8 mouse cellular contexts compared by ENCODE assay signal in genomic region chr9:72833992-72834696, GRCm38 (mm10). TPM values are rescaled to one million over a fixed set of nuclear protein-coding genes. Genes with fewer than 3 reads are reported as not detected.
A peak's percentile ranks its signal among the peaks of the same experiment; 100 is the strongest.
DNase-seq lines count a peak whose midpoint lies in the region; ATAC-seq and TF ChIP-seq lines count a peak whose summit lies in the region.
"Had no signal": no experiment of that assay in that cellular context is flagged by ENCODE, and none has a peak within 500 bp of the region (broad histone marks: within the 10 kb centered on the region; RNA-seq: fewer than 3 reads in every experiment).

No protein-coding gene starts in this region.

- H3K4me1 ChIP-seq in kidney, adult 2 months (ENCODE audit: control insufficient read depth, insufficient read depth, low read length) = no peaks in the 10 kb centered on the region
- H3K4me1 ChIP-seq in neural tube, embryonic 12.5 days = peaks cover 29% of the 10 kb centered on the region
- peaks cover 5% of the 10 kb centered on the region for H3K4me1 ChIP-seq in hindbrain, embryonic 11.5 days (replicated peaks; ENCODE audit: control insufficient read depth, insufficient read depth, low read length)
- H3K4me1 ChIP-seq in neural tube, embryonic 13.5 days (replicated peaks) = peaks cover 27% of the 10 kb centered on the region

- no peaks in the 10 kb centered on the region for H3K27me3 ChIP-seq in kidney, adult 2 months (replicated peaks; ENCODE audit: control insufficient read depth, insufficient read depth, low read length)
- no peaks in the 10 kb centered on the region for H3K27me3 ChIP-seq in neural tube, embryonic 12.5 days (replicated peaks)
- H3K27me3 ChIP-seq in hindbrain, embryonic 11.5 days (ENCODE audit: control insufficient read depth, insufficient read depth, low read length) = no peaks in the 10 kb centered on the region
- no peaks in the 10 kb centered on the region for H3K27me3 ChIP-seq in neural tube, embryonic 13.5 days

- TF ChIP-seq POLR2A in kidney, adult 2 months (IDR thresholded peaks at IDR 0.05; ENCODE audit: low read depth, low read length) = no peak

- H3K9ac ChIP-seq in neural tube, embryonic 12.5 days = no peak overlapping the region
- no peak overlapping the region for H3K9ac ChIP-seq in hindbrain, embryonic 11.5 days (ENCODE audit: low read depth, low read length)
- 0 out of 2 replicates have a peak overlapping the region, but pooled peaks have one; percentile 26 for H3K9ac ChIP-seq in neural tube, embryonic 13.5 days

- H3K4me3 ChIP-seq in kidney, adult 2 months (ENCODE audit: insufficient read depth, low read depth, low read length) = no peak overlapping the region
- no peak overlapping the region for H3K4me3 ChIP-seq in neural tube, embryonic 12.5 days
- no peak overlapping the region for H3K4me3 ChIP-seq in hindbrain, embryonic 11.5 days (ENCODE audit: low read depth, low read length)
- H3K4me3 ChIP-seq in neural tube, embryonic 13.5 days = no peak overlapping the region

- H3K9me3 ChIP-seq in neural tube, embryonic 12.5 days = no peaks in the 10 kb centered on the region
- no peaks in the 10 kb centered on the region for H3K9me3 ChIP-seq in hindbrain, embryonic 11.5 days (ENCODE audit: control insufficient read depth, low read length)
- H3K9me3 ChIP-seq in neural tube, embryonic 13.5 days = no peaks in the 10 kb centered on the region

- peak overlapping the region; percentile 5; the same call in 1 of the 2 replicates for H3K4me2 ChIP-seq in neural tube, embryonic 12.5 days (replicated peaks)
- H3K4me2 ChIP-seq in hindbrain, embryonic 11.5 days (replicated peaks; ENCODE audit: low read depth, low read length) = no peak overlapping the region
- H3K4me2 ChIP-seq in neural tube, embryonic 13.5 days = no peak overlapping the region

- peak; percentile 15 for DNase-seq in kidney, adult 2 months
- DNase-seq in kidney, postnatal 14 days = no peak
- no peak for DNase-seq in neural tube, embryonic 10.5 days (ENCODE audit: extremely low spot score, low spot score)
- peak; percentile 62 for DNase-seq in hindbrain, embryonic 11.5 days (ENCODE audit: low spot score)

- H3K27ac ChIP-seq in kidney, adult 2 months (ENCODE audit: insufficient read depth, low read depth, low read length) = no peak overlapping the region
- H3K27ac ChIP-seq in neural tube, embryonic 12.5 days = no peak overlapping the region
- H3K27ac ChIP-seq in hindbrain, embryonic 11.5 days (ENCODE audit: low read depth, low read length) = peak overlapping the region; percentile 74
- H3K27ac ChIP-seq in neural tube, embryonic 13.5 days (replicated peaks) = peak overlapping the region; percentile 46; the same call in 1 of the 2 replicates

- TF ChIP-seq CTCF in kidney, adult 2 months (conservative IDR thresholded peaks at IDR 0.05; ENCODE audit: insufficient read depth, insufficient read length, low read depth, low read length) = no peak

- 57% methylated on average over 10 of the region's 10 CpGs for WGBS in kidney, adult 2 months
- WGBS in neural tube, embryonic 12.5 days = 17% methylated on average over 10 of the region's 10 CpGs
- WGBS in hindbrain, embryonic 11.5 days = 22% methylated on average over 10 of the region's 10 CpGs
- 6% methylated on average over 10 of the region's 10 CpGs for WGBS in neural tube, embryonic 13.5 days

- ATAC-seq in neural tube, embryonic 12.5 days (ENCODE audit: low FRiP score, low read depth) = peak; percentile 56; the same call in 1 of the 2 replicates
- peak; percentile 73 for ATAC-seq in hindbrain, embryonic 11.5 days (ENCODE audit: low FRiP score)
- ATAC-seq in neural tube, embryonic 13.5 days (ENCODE audit: low read depth) = 0 out of 2 replicates have a peak, but pooled peaks have one; percentile 36
- no peak for ATAC-seq in erythroid progenitor cell, adult 5-6 weeks (replicated peaks; ENCODE audit: low FRiP score, poor library complexity, severe bottlenecking)

- no peaks in the 10 kb centered on the region for H3K36me3 ChIP-seq in kidney, adult 2 months (ENCODE audit: control insufficient read depth, insufficient read depth, low read length)
- H3K36me3 ChIP-seq in neural tube, embryonic 12.5 days = no peaks in the 10 kb centered on the region
- no peaks in the 10 kb centered on the region for H3K36me3 ChIP-seq in hindbrain, embryonic 11.5 days (ENCODE audit: control insufficient read depth, insufficient read depth, low read length)
- no peaks in the 10 kb centered on the region for H3K36me3 ChIP-seq in neural tube, embryonic 13.5 days

RNA-seq across cellular contexts. Expression of gene Prtg, which starts 27.5 kb away (rescaled TPM):
- 0.06 and 0.15 TPM in 2 replicates for polyA plus RNA-seq in kidney, adult 2 months (2012; rRNA removed)
- 1.2 and 1.5 TPM in 2 replicates for polyA plus RNA-seq in neural tube, embryonic 12.5 days (2016; fragmentation: Nextera tagmentation; extraction: Ambion mirVana)
- polyA plus RNA-seq in hindbrain, embryonic 11.5 days (2014; fragmentation: Nextera tagmentation; extraction: Ambion mirVana) = 4.7 and 5.4 TPM in 2 replicates
- 0.51 and 0.52 TPM in 2 replicates for polyA plus RNA-seq in neural tube, embryonic 13.5 days (2015; fragmentation: Nextera tagmentation; extraction: Ambion mirVana)
- total RNA-seq in erythroid progenitor cell, adult 5-6 weeks (2015; ENCODE audit: low replicate concordance) = not detected in 2 replicates
- total RNA-seq in erythroid progenitor cell, adult 5-6 weeks (2017; ENCODE audit: low replicate concordance) = not detected in 2 replicates
- total RNA-seq: neutrophil, adult 5-6 weeks had no signal

Comparison
In these comparisons a context has a peak if more than half of its experiments do, and no peak if none do; other contexts are left out.
1. DNase-seq: peak in kidney, adult 2 months (single experiment) and hindbrain, embryonic 11.5 days (single experiment); none in kidney, postnatal 14 days (single experiment) and neural tube, embryonic 10.5 days (single experiment).
2. H3K27ac ChIP-seq: peak in hindbrain, embryonic 11.5 days (single experiment) and neural tube, embryonic 13.5 days (single experiment); none in kidney, adult 2 months (single experiment) and neural tube, embryonic 12.5 days (single experiment).